Mouse (Mus musculus) erythroblast, embryonic 14.5 days (primary cell): ENCODE data around the gene Pi4ka. TPM values are rescaled to one million over a fixed set of nuclear protein-coding genes. Genes with fewer than 3 reads are reported as not detected.
A peak's percentile ranks its signal among the peaks of the same experiment; 100 is the strongest.
"Not testable (repeated sequence)": the region's sequence is repeated elsewhere in the genome, so short reads cannot be mapped to it uniquely, and the experiment has no call there.

Experiments
- H3K27me3 ChIP-seq: 2 replicates; pipeline ENCODE4 v1.6.1; 2012; ENCODE audit warnings: inconsistent platforms; ENCODE audit not compliant: control insufficient read depth
- H3K36me3 ChIP-seq: 2 replicates; pipeline ENCODE4 v1.6.1; 2012; ENCODE audit warnings: mild to moderate bottlenecking, inconsistent platforms; ENCODE audit not compliant: control insufficient read depth
- H3K4me1 ChIP-seq: 2 replicates; pipeline ENCODE4 v1.6.1; 2012; ENCODE audit warnings: inconsistent platforms; ENCODE audit not compliant: control insufficient read depth
- H3K4me3 ChIP-seq: replicated peaks from 2 replicates; pipeline ENCODE3; 2012; ENCODE audit warnings: moderate library complexity, mild to moderate bottlenecking, inconsistent platforms
- H3K9me3 ChIP-seq: 2 replicates; pipeline ENCODE4 v1.6.1; 2012; ENCODE audit warnings: low read length, inconsistent platforms, mixed read lengths; ENCODE audit not compliant: control insufficient read depth
- GATA1 ChIP-seq: IDR thresholded peaks from 2 replicates; pipeline ENCODE4 v1.6.1; 2012; ENCODE audit warnings: low read length, inconsistent platforms, mixed read lengths
- TAL1 ChIP-seq: IDR thresholded peaks from 3 replicates; pipeline ENCODE4 v1.6.1; 2012; ENCODE audit warnings: low read length, inconsistent platforms, mixed read lengths
- polyA plus RNA-seq: library from polyadenylated mRNA; stranded (reverse); fragments of >175 nt; gene quantifications from 2 replicates; pipeline ENCODE4 v1.2.3, GENCODE M21; 2012

Gene Pi4ka
- polyA plus RNA-seq, 1 experiment, result 0.79 TPM

DNA sequence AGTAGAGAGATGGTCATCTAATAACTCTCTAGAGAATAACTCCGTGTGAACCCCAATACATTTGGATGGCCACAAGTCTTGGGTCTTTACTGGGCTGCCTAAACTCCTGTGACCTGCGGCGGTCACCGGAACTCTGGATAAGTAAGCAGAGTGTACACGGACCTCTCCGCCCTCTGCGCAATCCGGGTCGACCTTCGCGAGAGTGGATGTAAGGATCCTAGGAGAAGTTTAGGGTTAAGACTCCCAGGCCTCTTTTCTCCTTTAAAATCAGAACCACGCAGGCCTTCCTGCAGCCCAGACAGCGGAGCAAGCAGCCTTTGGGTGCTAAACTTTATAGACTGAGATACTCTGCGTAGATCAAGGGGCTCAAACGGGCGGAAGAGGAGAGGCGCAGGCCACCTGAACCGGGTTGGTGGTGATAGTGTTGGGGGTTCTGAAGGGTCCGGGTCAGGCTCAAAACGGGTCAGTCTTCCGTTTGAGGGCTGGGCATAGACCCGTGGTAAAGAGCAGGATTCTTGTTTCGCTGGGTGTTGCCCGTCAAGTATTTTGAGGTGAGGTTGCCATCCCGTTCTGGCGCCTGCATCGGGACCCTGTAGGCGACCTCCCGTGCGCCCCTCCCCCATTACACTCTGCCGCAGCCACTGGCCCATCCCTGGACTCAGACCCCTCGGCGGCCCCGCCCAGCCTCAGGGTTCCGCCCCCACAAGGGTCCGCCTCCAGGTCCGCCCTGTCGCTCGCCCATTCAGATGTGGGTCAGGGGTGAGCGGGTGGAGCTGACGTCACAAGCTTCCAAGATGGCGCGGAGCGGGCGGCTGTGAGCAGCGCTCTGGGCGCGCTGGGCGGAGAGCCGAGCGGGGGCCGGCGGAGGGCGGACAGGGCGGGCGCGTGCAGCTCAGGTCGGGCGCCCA lies 173.1 kb downstream of the Pi4ka start, which contains the start of gene Hic2:
Gene Hic2, plus strand, starts transcription at position 779 of the 908 bp plus-strand sequence.
- Histone ChIP-seq H3K27me3 (peaks cover 21% of the 10 kb centered on the region), H3K4me1 (peaks cover 46% of the 10 kb centered on the region), H3K4me3 (peak within 1 kb of the TSS; percentile 84), H3K36me3 (no peaks in the 10 kb centered on the region), H3K9me3 (peaks cover 6% of the 10 kb centered on the region; the same call in 1 of the 2 replicates)
- TF ChIP-seq TAL1 (no peak), GATA1 (no peak)

GRCm38 (mm10) chr16:17231523-17231922 lies 174.6 kb downstream of the Pi4ka start:
- H3K9me3 ChIP-seq, H3K4me3 ChIP-seq, H3K36me3 ChIP-seq: not testable (repeated sequence)
- Histone ChIP-seq H3K27me3 (peaks cover 25% of the 10 kb centered on the region), H3K4me1 (peaks cover 34% of the 10 kb centered on the region)

Other genes with a start within 250 kb of the Pi4ka start
- 11.7 and 11.9 TPM in 2 replicates for gene Ube2l3, start 203.7 kb downstream of the Pi4ka start, polyA plus RNA-seq
- gene Rimbp3, start 197.7 kb downstream of the Pi4ka start, polyA plus RNA-seq, result not detected in 2 replicates
- gene Hic2, start 172.7 kb downstream of the Pi4ka start, polyA plus RNA-seq, result 0.13 and 0.20 TPM in 2 replicates
- 0.08 and 0.20 TPM in 2 replicates for gene Tmem191c, start 130.2 kb downstream of the Pi4ka start, polyA plus RNA-seq
- gene Serpind1, start 74.9 kb downstream of the Pi4ka start, polyA plus RNA-seq, result 0.03 TPM in 1 of 2 replicates, not detected in the other
- 0.49 and 0.66 TPM in 2 replicates for gene Snap29, start 328 bp downstream of the Pi4ka start, polyA plus RNA-seq
- 0.84 and 0.88 TPM in 2 replicates for gene Crkl, start 45.7 kb upstream of the Pi4ka start, polyA plus RNA-seq
- gene Aifm3, start 83.3 kb upstream of the Pi4ka start, polyA plus RNA-seq, result not detected in 2 replicates
- gene Lztr1, start 102.4 kb upstream of the Pi4ka start, polyA plus RNA-seq, result 0.59 and 0.78 TPM in 2 replicates
- 13.7 and 15.6 TPM in 2 replicates for gene Thap7, start 124.8 kb upstream of the Pi4ka start, polyA plus RNA-seq
- 0.02 TPM in 1 of 2 replicates, not detected in the other for gene Lrrc74b, start 154.9 kb upstream of the Pi4ka start, polyA plus RNA-seq
- gene P2rx6, start 155.6 kb upstream of the Pi4ka start, polyA plus RNA-seq, result 0.03 TPM in 1 of 2 replicates, not detected in the other
- gene Slc7a4, start 176.9 kb upstream of the Pi4ka start, polyA plus RNA-seq, result 0.04 TPM in 1 of 2 replicates, not detected in the other
- 1.9 and 2.3 TPM in 2 replicates for gene Smpd4, start 213.0 kb upstream of the Pi4ka start, polyA plus RNA-seq
- gene Ccdc74a, start 240.2 kb upstream of the Pi4ka start, polyA plus RNA-seq, result 1.4 and 1.5 TPM in 2 replicates